Mouse (Mus musculus): ENCODE results near the gene Prdm9.

DNA sequence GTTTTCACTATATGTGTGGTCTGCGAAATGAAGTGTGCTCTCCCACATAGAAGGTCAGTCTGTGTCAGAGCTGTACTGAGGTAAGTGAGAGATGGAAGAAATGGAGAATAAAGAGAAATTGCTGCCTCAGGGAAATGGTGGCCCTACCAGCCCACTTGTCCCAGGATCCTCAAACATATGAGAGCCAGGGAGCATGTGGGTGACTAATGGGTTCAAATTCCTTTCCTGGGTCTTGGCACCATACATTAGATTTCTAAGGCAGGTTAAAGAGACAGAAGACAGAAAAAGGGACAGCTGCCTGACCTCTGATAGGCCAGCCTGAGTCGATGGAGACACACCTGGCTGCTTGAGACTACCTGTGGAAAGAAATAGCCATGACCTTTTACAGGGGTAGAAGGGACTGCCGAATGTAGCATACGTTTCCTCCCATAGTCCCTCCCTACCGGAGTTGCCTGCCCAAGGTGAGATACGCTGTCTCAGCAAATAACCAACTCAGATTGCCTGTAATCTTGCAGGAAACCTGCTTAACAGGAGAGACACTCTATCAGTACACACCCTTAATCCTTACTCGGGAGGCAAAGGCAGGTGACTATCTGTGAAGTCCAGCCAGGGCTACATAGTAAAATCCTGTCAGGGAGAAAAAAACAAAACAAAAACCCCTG is 15.4 kb upstream of the Prdm9 start:
- no peak for TF ChIP-seq TAL1 (conservative IDR thresholded peaks at IDR 0.05; ENCODE audit: low read depth, low read length)
- no peak for TF ChIP-seq CTCF (IDR thresholded peaks at IDR 0.05; ENCODE audit: low read depth, low read length)
- TF ChIP-seq GATA1 (IDR thresholded peaks at IDR 0.05; ENCODE audit: borderline replicate concordance, low read length), result no peak
